Mouse (Mus musculus) G1E (cell line): Measurements from ENCODE around the gene Ttc7.

Experiments
- CTCF ChIP-seq: IDR thresholded peaks from 2 replicates; pipeline ENCODE4 v1.5.1; 2012; ENCODE audit warnings: low read depth, low read length, inconsistent platforms, mixed read lengths
- GATA1 ChIP-seq: IDR thresholded peaks from 2 replicates; pipeline ENCODE4 v1.6.1; 2012; ENCODE audit warnings: borderline replicate concordance, low read length, inconsistent platforms, mixed read lengths

- TF ChIP-seq CTCF (no peak), GATA1 (no peak)
These were observed 10.4 kb downstream of the Ttc7 start for GRCm38 (mm10) chr17:87293125-87293524.
